Mouse (Mus musculus) liver, embryonic 14.5 days (tissue): ENCODE measurements around the gene Adgrl3.

Experiments
- CTCF ChIP-seq: IDR thresholded peaks from 2 replicates; pipeline ENCODE4 v1.5.1; 2016; ENCODE audit warnings: antibody characterized with exemption, low read depth, control low read depth
- EP300 ChIP-seq: IDR thresholded peaks from 2 replicates; pipeline ENCODE4 v1.6.1; 2016; ENCODE audit warnings: antibody characterized with exemption, low read depth

GRCm38 (mm10) chr5:81061386-81061785 is 41.4 kb downstream of the Adgrl3 start:
- TF ChIP-seq CTCF (no peak), EP300 (no peak)
